Mouse (Mus musculus) spleen, adult 2 months (tissue): Measurements from ENCODE around the gene Cenps. TPM values are rescaled to one million over a fixed set of nuclear protein-coding genes. Genes with fewer than 3 reads are reported as not detected.

ENCODE experiments used
- DNase-seq, 2 experiments: peaks; one replicate each; pipeline versions ENCODE4 v3.0.0 to v3.0.0-alpha.2; 2012 to 2021; ENCODE audit warnings: low spot score in 2 of 2, low read depth in 1 of 2
- H3K27ac ChIP-seq: fragments of 200-500 bp; 2 replicates; pipeline ENCODE4 v1.5.1; 2012; ENCODE audit warnings: low read length, inconsistent platforms; ENCODE audit not compliant: insufficient read depth
- H3K27me3 ChIP-seq: fragments of 200-500 bp; 2 replicates; pipeline ENCODE4 v1.6.1; 2012; ENCODE audit warnings: mild to moderate bottlenecking, moderate library complexity, low read length, inconsistent platforms; ENCODE audit not compliant: control insufficient read depth, insufficient read depth
- H3K36me3 ChIP-seq: fragments of 200-500 bp; 2 replicates; pipeline ENCODE4 v1.6.1; 2012; ENCODE audit warnings: mild to moderate bottlenecking, low read length, inconsistent platforms; ENCODE audit not compliant: control insufficient read depth, insufficient read depth
- H3K4me1 ChIP-seq: fragments of 200-500 bp; 2 replicates; pipeline ENCODE4 v1.6.1; 2011; ENCODE audit warnings: inconsistent platforms; ENCODE audit not compliant: control insufficient read depth, insufficient read depth, insufficient read length
- H3K4me3 ChIP-seq: fragments of 200-500 bp; 2 replicates; pipeline ENCODE4 v1.5.1; 2011; ENCODE audit warnings: mild to moderate bottlenecking, inconsistent platforms; ENCODE audit not compliant: insufficient read depth, insufficient read length; ENCODE audit errors: extremely low read depth
- CTCF ChIP-seq: fragments of 200-500 bp; IDR thresholded peaks from 2 replicates; pipeline ENCODE4 v1.5.1; 2011; ENCODE audit warnings: mild to moderate bottlenecking, inconsistent platforms; ENCODE audit not compliant: insufficient read depth, insufficient read length, insufficient replicate concordance; ENCODE audit errors: extremely low read depth
- POLR2A ChIP-seq: fragments of 200-500 bp; IDR thresholded peaks from 2 replicates; pipeline ENCODE4 v1.6.1; 2011; ENCODE audit warnings: low read depth, low read length, inconsistent platforms
- WGBS: fragments of 180-500 bp; shearing (Covaris S2); methylation state at CpG from one replicate; pipeline ENCODE4 v1.1.7; 2018; 5-methylcytosine and 5-hydroxymethylcytosine counted together
- polyA plus RNA-seq: library from polyadenylated mRNA; depleted of rRNA; stranded (reverse); fragments of >200 nt; gene quantifications from 2 replicates; pipeline ENCODE4 v1.2.3, GENCODE M21; 2012; rRNA removed

The Cenps gene
- polyA plus RNA-seq, 1 experiment: 4.5 TPM

DNA sequence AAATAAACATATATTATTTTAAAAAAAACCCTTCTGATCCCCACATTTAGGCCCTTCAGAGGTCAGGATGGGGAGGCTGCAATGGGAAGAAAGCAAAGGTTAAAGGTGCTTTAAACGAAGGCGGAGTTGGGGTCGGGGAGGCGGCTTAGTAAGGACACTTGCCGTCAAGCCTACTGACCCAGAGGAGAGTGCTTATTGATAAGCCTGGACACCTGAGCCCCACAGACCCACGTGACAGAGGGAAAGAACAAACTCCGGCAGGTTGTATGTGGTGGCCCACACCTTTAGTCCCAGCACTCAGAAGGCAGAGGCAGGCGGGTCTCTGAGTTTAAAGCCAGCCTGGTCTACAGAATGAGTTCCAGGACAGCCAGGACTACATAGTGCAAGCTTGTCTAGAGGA is 57.3 kb downstream of the Cenps start:
- Histone ChIP-seq H3K27ac (no peak overlapping the region), H3K27me3 (no peaks in the 10 kb centered on the region), H3K4me3 (no peak overlapping the region), H3K36me3 (no peaks in the 10 kb centered on the region), H3K4me1 (peaks cover 4% of the 10 kb centered on the region; the same call in 1 of the 2 replicates)
- TF ChIP-seq CTCF (no peak), POLR2A (no peak)
- no peak for DNase-seq
- WGBS: 97% methylated on average over 8 of the region's 8 CpGs

DNA sequence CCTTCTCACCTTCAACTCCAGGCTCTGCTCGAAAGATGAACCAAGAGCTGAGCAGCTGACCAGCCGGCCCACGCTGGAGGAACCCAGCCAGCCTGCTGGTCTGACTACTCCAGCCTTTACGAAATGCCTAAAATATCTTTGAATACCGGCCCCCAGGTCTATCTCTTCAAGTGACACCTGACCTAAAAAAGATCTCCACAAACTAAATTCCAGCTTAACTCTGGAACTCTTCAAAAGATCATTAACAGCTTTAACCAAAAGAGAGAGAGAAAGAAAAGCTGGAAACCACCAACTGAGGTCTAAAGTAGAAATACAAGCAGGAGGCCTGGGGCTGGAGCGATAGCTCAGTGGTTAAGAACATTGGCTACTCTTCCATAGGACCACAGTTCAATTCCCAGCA is 57.8 kb downstream of the Cenps start:
- TF ChIP-seq POLR2A (no peak), CTCF (no peak)
- Histone ChIP-seq H3K27me3 (no peaks in the 10 kb centered on the region), H3K4me1 (peaks cover 4% of the 10 kb centered on the region; the same call in 1 of the 2 replicates), H3K36me3 (0 out of 2 replicates have a peak, but pooled peaks cover 1% of the 10 kb centered on the region), H3K4me3 (no peak overlapping the region), H3K27ac (no peak overlapping the region)
- WGBS: 89% methylated on average over 6 of the region's 6 CpGs
- no peak for DNase-seq

DNA sequence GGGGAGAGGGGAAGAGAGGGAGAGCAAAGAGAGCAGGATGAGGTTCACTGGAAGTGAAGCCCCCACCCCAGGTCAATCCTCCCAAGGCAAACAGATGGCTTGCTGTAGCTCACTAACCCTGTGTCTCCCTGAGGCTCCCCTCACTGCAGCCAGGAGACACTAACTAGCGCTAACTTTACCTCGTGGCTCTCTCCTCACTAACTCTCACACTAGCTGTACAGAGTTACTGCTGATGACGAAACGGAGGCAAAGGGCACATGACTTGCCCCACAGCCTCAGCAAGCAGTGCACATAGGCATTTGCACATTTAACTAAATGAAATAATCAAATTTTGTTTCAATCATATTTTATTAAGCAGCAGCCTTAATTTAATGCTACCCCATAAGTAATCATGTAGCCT is 59.2 kb downstream of the Cenps start:
- Histone ChIP-seq H3K27me3 (no peaks in the 10 kb centered on the region), H3K36me3 (0 out of 2 replicates have a peak, but pooled peaks cover 1% of the 10 kb centered on the region), H3K4me1 (peaks cover 4% of the 10 kb centered on the region; the same call in 1 of the 2 replicates), H3K4me3 (no peak overlapping the region), H3K27ac (no peak overlapping the region)
- no peak for DNase-seq
- 78% methylated on average over 4 of the region's 4 CpGs for WGBS
- TF ChIP-seq CTCF (no peak), POLR2A (no peak)

Other genes starting within 250 kb of the Cenps start
- 17.3 and 22.4 TPM in 2 replicates for gene Pex14, start 37.8 kb downstream of the Cenps start, polyA plus RNA-seq
- gene Dffa, start 33.5 kb downstream of the Cenps start, polyA plus RNA-seq: 15.4 and 18.7 TPM in 2 replicates
- 0.53 TPM in 1 of 2 replicates, not detected in the other for gene Cort, start 10.9 kb downstream of the Cenps start, polyA plus RNA-seq
- gene Pgd, start 29.1 kb upstream of the Cenps start, polyA plus RNA-seq: 62.3 and 78.9 TPM in 2 replicates
- gene Kif1b, start 170.1 kb upstream of the Cenps start, polyA plus RNA-seq: 9.3 and 12.6 TPM in 2 replicates